Mouse (Mus musculus): ENCODE data around the gene Avpr1a.

The Avpr1a gene

GRCm38 (mm10) chr10:122447861-122448716, at the start of gene Avpr1a:
Gene Avpr1a (plus strand): TSS chr10:122448499.
- DNase-seq (ENCODE audit: low read depth), result no peak

GRCm38 (mm10) chr10:122402270-122402669, 46.0 kb upstream of the Avpr1a start:
- DNase-seq (ENCODE audit: low read depth), result no peak

- no peak for DNase-seq (ENCODE audit: low read depth)
These were observed 42.0 kb upstream of the Avpr1a start for GRCm38 (mm10) chr10:122406333-122406732.

GRCm38 (mm10) chr10:122408697-122409409, 39.4 kb upstream of the Avpr1a start:
- no peak for DNase-seq (ENCODE audit: low read depth)

GRCm38 (mm10) chr10:122410791-122411190, 37.5 kb upstream of the Avpr1a start:
- no peak for DNase-seq (ENCODE audit: low read depth)

- DNase-seq (ENCODE audit: low read depth), result no peak
These were observed 15.6 kb upstream of the Avpr1a start for GRCm38 (mm10) chr10:122432690-122433089.

- DNase-seq (ENCODE audit: low read depth), result peak; percentile 4
These were observed 1.0 kb upstream of the Avpr1a start for GRCm38 (mm10) chr10:122447275-122447674.

- no peak for DNase-seq (ENCODE audit: low read depth)
These were observed 665 bp downstream of the Avpr1a start for GRCm38 (mm10) chr10:122448717-122449611.

GRCm38 (mm10) chr10:122449856-122450255, 1.6 kb downstream of the Avpr1a start:
- no peak for DNase-seq (ENCODE audit: low read depth)

GRCm38 (mm10) chr10:122453466-122453865, 5.2 kb downstream of the Avpr1a start:
- DNase-seq (ENCODE audit: low read depth), result no peak

- DNase-seq (ENCODE audit: low read depth), result no peak
These were observed 7.5 kb downstream of the Avpr1a start for GRCm38 (mm10) chr10:122455793-122456192.

- DNase-seq (ENCODE audit: low read depth), result no peak
These were observed 28.5 kb downstream of the Avpr1a start for GRCm38 (mm10) chr10:122476846-122477245.

GRCm38 (mm10) chr10:122498551-122498950, 50.3 kb downstream of the Avpr1a start:
- no peak for DNase-seq (ENCODE audit: low read depth)

GRCm38 (mm10) chr10:122499306-122499705, 51.0 kb downstream of the Avpr1a start:
- no peak for DNase-seq (ENCODE audit: low read depth)
